Mouse (Mus musculus) adrenal gland, postnatal 36 days (tissue): ENCODE data around the gene Tmco5. TPM values are rescaled to one million over a fixed set of nuclear protein-coding genes. Genes with fewer than 3 reads are reported as not detected.

Experiments
- DNase-seq, 2 experiments: peaks; one replicate each; pipeline ENCODE4 v3.0.0; 2021; ENCODE audit warnings: mixed read lengths in 1 of 2
- long read RNA-seq, 2 experiments: library from polyadenylated mRNA; stranded (forward); transcript quantifications; one replicate each; pipeline ENCODE4 v2.0.0; 2021; ENCODE audit warnings: borderline sequencing depth in 2 of 2
- total RNA-seq, 2 experiments: library from RNA; stranded (reverse); gene quantifications; 2 replicates each; pipeline ENCODE4 v1.2.3; 2021

Tmco5 gene
- total RNA-seq, result not detected
- long read RNA-seq, experiment 1, result 0 reads
- long read RNA-seq, experiment 2, result 0 reads

- DNase-seq, result no peak
These were observed at the start of gene Tmco5 for GRCm38 (mm10) chr2:116878391-116878790. Gene Tmco5, plus strand, starts transcription at chr2:116878691.

- no peak for DNase-seq
These were observed 46.6 kb upstream of the Tmco5 start for GRCm38 (mm10) chr2:116831863-116832262.

- no peak for DNase-seq
These were observed 40.7 kb upstream of the Tmco5 start for GRCm38 (mm10) chr2:116837829-116838228.

GRCm38 (mm10) chr2:116838538-116839197 lies 39.8 kb upstream of the Tmco5 start:
- DNase-seq, result peak; percentile 35 to 44

- DNase-seq, result no peak
These were observed 28.4 kb upstream of the Tmco5 start for GRCm38 (mm10) chr2:116849980-116850636.

- DNase-seq, result no peak
These were observed 27.1 kb upstream of the Tmco5 start for GRCm38 (mm10) chr2:116851356-116851755.

- no peak for DNase-seq
These were observed 26.2 kb upstream of the Tmco5 start for GRCm38 (mm10) chr2:116852249-116852648.

- no peak for DNase-seq
These were observed 19.8 kb upstream of the Tmco5 start for GRCm38 (mm10) chr2:116858703-116859102.

- no peak for DNase-seq
These were observed 1.4 kb upstream of the Tmco5 start for GRCm38 (mm10) chr2:116876955-116877615.

- DNase-seq, result no peak
These were observed 1.2 kb downstream of the Tmco5 start for GRCm38 (mm10) chr2:116879730-116880129.

- no peak for DNase-seq
These were observed 15.0 kb downstream of the Tmco5 start for GRCm38 (mm10) chr2:116893316-116893987.

GRCm38 (mm10) chr2:116893988-116894363 lies 15.5 kb downstream of the Tmco5 start:
- DNase-seq, result peak in 1 of 2 experiments; percentile 31

- DNase-seq, result peak; percentile 88 to 92
These were observed 21.3 kb downstream of the Tmco5 start for GRCm38 (mm10) chr2:116899615-116900272.

GRCm38 (mm10) chr2:116900273-116900843 lies 21.9 kb downstream of the Tmco5 start:
- DNase-seq, result peak in 1 of 2 experiments; percentile 44

GRCm38 (mm10) chr2:116908268-116908667 lies 29.8 kb downstream of the Tmco5 start:
- no peak for DNase-seq

GRCm38 (mm10) chr2:116912334-116913070 lies 34.0 kb downstream of the Tmco5 start:
- peak; percentile 13 to 34 for DNase-seq

GRCm38 (mm10) chr2:116913677-116914405 lies 35.4 kb downstream of the Tmco5 start:
- DNase-seq, result peak; percentile 26 to 59

GRCm38 (mm10) chr2:116914636-116915035 lies 36.1 kb downstream of the Tmco5 start:
- no peak for DNase-seq

GRCm38 (mm10) chr2:116918598-116918997 lies 40.1 kb downstream of the Tmco5 start:
- DNase-seq, result no peak
